Mouse (Mus musculus): ENCODE data around the gene 1810049J17Rik. TPM values are rescaled to one million over a fixed set of nuclear protein-coding genes. Genes with fewer than 3 reads are reported as not detected.
A peak's percentile ranks its signal among the peaks of the same experiment; 100 is the strongest.

1810049J17Rik gene
- polyA plus RNA-seq, 1 experiment = 1.8 TPM

DNA sequence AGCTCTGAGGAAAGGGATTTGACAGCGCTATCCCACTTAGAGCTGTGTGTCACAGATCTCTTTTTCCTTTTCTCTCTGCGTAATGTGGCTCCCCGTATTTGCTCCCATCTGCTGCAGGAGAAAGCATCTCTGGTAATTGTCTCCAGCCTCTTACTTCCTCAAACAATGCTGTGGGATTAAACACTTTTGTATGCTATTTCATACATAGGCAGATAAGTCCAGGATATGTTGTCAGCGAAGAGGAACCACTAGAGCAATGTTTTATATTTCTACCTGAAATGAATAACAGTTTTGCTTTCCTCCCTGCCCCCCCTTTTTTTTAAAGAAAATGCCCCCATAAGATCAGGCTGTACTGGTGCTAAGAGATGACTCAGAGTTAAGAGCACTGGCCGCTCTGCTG is 13.2 kb downstream of the 1810049J17Rik start:
- H3K4me1 ChIP-seq (ENCODE audit: control insufficient read depth, insufficient read depth, low read length) = peaks cover 2% of the 10 kb centered on the region; the same call in 1 of the 2 replicates
- no peaks in the 10 kb centered on the region for H3K36me3 ChIP-seq (ENCODE audit: control insufficient read depth, insufficient read depth, low read length)
- no peak overlapping the region for H3K27ac ChIP-seq (ENCODE audit: control insufficient read depth, insufficient read depth, low read depth, low read length)
- TF ChIP-seq POLR2A (IDR thresholded peaks at IDR 0.05; ENCODE audit: control insufficient read depth, low read depth, low read length) = no peak
- no peak for TF ChIP-seq CTCF (IDR thresholded peaks at IDR 0.05; ENCODE audit: control insufficient read depth, insufficient read depth, insufficient replicate concordance, low read depth, low read length)
- no peak overlapping the region for H3K4me3 ChIP-seq (ENCODE audit: control insufficient read depth, low read depth, low read length)
- no peaks in the 10 kb centered on the region for H3K27me3 ChIP-seq (ENCODE audit: control insufficient read depth, insufficient read depth, low read length)

DNA sequence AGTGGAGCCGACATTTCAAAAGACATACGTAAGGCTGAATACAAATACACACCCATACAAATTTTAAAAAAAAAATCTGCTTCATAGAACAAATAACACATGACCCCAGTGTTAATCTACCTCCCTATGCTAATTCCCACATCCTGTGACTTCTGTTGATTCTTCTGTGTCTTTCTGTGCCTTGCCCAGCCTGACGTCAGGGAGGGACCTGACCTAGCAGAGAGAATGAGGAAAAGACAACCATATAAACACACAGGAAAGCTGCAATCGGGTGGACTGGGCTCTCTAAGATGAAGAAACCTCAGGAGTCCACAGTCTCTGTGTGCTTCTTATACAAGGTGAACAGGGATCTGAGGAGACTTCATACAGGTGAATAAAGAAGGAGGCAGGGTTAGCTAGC is 14.6 kb downstream of the 1810049J17Rik start:
- no peaks in the 10 kb centered on the region for H3K36me3 ChIP-seq (ENCODE audit: control insufficient read depth, insufficient read depth, low read length)
- H3K4me1 ChIP-seq (ENCODE audit: control insufficient read depth, insufficient read depth, low read length) = peaks cover 2% of the 10 kb centered on the region; the same call in 1 of the 2 replicates
- H3K27ac ChIP-seq (ENCODE audit: control insufficient read depth, insufficient read depth, low read depth, low read length) = no peak overlapping the region

GRCm38 (mm10) chr15:12306188-12307071 is 15.3 kb downstream of the 1810049J17Rik start:
- H3K27ac ChIP-seq (ENCODE audit: control insufficient read depth, insufficient read depth, low read depth, low read length) = peak overlapping the region; percentile 16; the same call in 1 of the 2 replicates
- H3K4me1 ChIP-seq (ENCODE audit: control insufficient read depth, insufficient read depth, low read length) = peaks cover 2% of the 10 kb centered on the region; the same call in 1 of the 2 replicates
- H3K36me3 ChIP-seq (ENCODE audit: control insufficient read depth, insufficient read depth, low read length) = no peaks in the 10 kb centered on the region
- TF ChIP-seq POLR2A (IDR thresholded peaks at IDR 0.05; ENCODE audit: control insufficient read depth, low read depth, low read length) = no peak
- no peak for TF ChIP-seq CTCF (IDR thresholded peaks at IDR 0.05; ENCODE audit: control insufficient read depth, insufficient read depth, insufficient replicate concordance, low read depth, low read length)
- no peak overlapping the region for H3K4me3 ChIP-seq (ENCODE audit: control insufficient read depth, low read depth, low read length)
- H3K27me3 ChIP-seq (ENCODE audit: control insufficient read depth, insufficient read depth, low read length) = no peaks in the 10 kb centered on the region

More for the DNA sequence above, 14.6 kb downstream of the 1810049J17Rik start:
- H3K4me3 ChIP-seq (ENCODE audit: control insufficient read depth, low read depth, low read length) = no peak overlapping the region
- no peaks in the 10 kb centered on the region for H3K27me3 ChIP-seq (ENCODE audit: control insufficient read depth, insufficient read depth, low read length)
- no peak for TF ChIP-seq CTCF (IDR thresholded peaks at IDR 0.05; ENCODE audit: control insufficient read depth, insufficient read depth, insufficient replicate concordance, low read depth, low read length)
- no peak for TF ChIP-seq POLR2A (IDR thresholded peaks at IDR 0.05; ENCODE audit: control insufficient read depth, low read depth, low read length)

DNA sequence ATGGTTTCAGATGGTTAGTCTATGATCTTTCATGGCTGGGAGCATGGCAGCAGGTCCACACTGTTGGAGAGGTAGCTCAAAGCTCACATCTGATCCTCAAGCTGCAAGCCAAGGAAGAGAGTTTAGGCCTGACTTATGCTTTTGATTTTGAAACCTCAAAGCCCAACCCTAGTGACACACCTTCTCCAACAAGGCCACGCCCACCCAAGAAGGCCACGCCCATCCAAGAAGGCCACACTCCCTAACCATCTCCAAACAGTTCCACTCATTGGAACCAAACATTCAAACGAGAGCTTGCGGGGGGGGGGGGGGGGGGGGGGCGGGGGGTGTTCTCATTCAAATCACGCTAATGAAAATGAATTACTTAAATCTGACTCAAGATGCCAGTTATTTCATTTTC is 19.9 kb downstream of the 1810049J17Rik start:
- no peak for TF ChIP-seq CTCF (IDR thresholded peaks at IDR 0.05; ENCODE audit: control insufficient read depth, insufficient read depth, insufficient replicate concordance, low read depth, low read length)
- no peak for TF ChIP-seq POLR2A (IDR thresholded peaks at IDR 0.05; ENCODE audit: control insufficient read depth, low read depth, low read length)
- Histone ChIP-seq H3K4me1 (ENCODE audit: control insufficient read depth, insufficient read depth, low read length) (peaks cover 2% of the 10 kb centered on the region; the same call in 1 of the 2 replicates), H3K36me3 (ENCODE audit: control insufficient read depth, insufficient read depth, low read length) (no peaks in the 10 kb centered on the region), H3K4me3 (ENCODE audit: control insufficient read depth, low read depth, low read length) (no peak overlapping the region), H3K27ac (ENCODE audit: control insufficient read depth, insufficient read depth, low read depth, low read length) (no peak overlapping the region), H3K27me3 (ENCODE audit: control insufficient read depth, insufficient read depth, low read length) (no peaks in the 10 kb centered on the region)

GRCm38 (mm10) chr15:12298231-12298737 is 23.4 kb downstream of the 1810049J17Rik start:
- no peak overlapping the region for H3K4me3 ChIP-seq (ENCODE audit: control insufficient read depth, low read depth, low read length)
- no peak for TF ChIP-seq POLR2A (IDR thresholded peaks at IDR 0.05; ENCODE audit: control insufficient read depth, low read depth, low read length)
- TF ChIP-seq CTCF (IDR thresholded peaks at IDR 0.05; ENCODE audit: control insufficient read depth, insufficient read depth, insufficient replicate concordance, low read depth, low read length) = no peak

DNA sequence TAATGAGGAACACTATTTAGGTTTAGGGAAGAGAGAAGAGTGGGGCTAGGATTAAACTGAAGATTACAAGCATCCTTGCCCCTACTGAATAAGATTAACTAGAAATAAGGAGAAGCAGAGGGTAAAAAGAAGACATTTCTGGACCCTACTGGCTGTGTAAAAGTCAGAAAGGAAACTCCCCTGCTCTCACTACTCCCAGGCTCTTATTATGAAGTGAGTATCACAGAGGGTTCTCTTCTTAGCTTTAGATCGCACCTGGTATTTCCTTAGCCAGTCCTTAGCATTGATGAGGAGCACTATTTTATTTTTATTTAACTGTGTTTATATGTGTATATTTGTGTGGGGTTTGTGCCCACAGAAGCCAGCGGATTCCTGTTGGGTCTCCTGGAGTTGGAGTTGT is 25.5 kb downstream of the 1810049J17Rik start:
- no peak for TF ChIP-seq POLR2A (IDR thresholded peaks at IDR 0.05; ENCODE audit: control insufficient read depth, low read depth, low read length)
- TF ChIP-seq CTCF (IDR thresholded peaks at IDR 0.05; ENCODE audit: control insufficient read depth, insufficient read depth, insufficient replicate concordance, low read depth, low read length) = no peak
- no peaks in the 10 kb centered on the region for H3K4me1 ChIP-seq (ENCODE audit: control insufficient read depth, insufficient read depth, low read length)
- no peak overlapping the region for H3K27ac ChIP-seq (ENCODE audit: control insufficient read depth, insufficient read depth, low read depth, low read length)
- no peaks in the 10 kb centered on the region for H3K36me3 ChIP-seq (ENCODE audit: control insufficient read depth, insufficient read depth, low read length)
- H3K4me3 ChIP-seq (ENCODE audit: control insufficient read depth, low read depth, low read length) = no peak overlapping the region
- H3K27me3 ChIP-seq (ENCODE audit: control insufficient read depth, insufficient read depth, low read length) = no peaks in the 10 kb centered on the region

More at GRCm38 (mm10) chr15:12298231-12298737, 23.4 kb downstream of the 1810049J17Rik start:
- no peaks in the 10 kb centered on the region for H3K27me3 ChIP-seq (ENCODE audit: control insufficient read depth, insufficient read depth, low read length)
- no peaks in the 10 kb centered on the region for H3K36me3 ChIP-seq (ENCODE audit: control insufficient read depth, insufficient read depth, low read length)
- no peak overlapping the region for H3K27ac ChIP-seq (ENCODE audit: control insufficient read depth, insufficient read depth, low read depth, low read length)
- H3K4me1 ChIP-seq (ENCODE audit: control insufficient read depth, insufficient read depth, low read length) = peaks cover 2% of the 10 kb centered on the region; the same call in 1 of the 2 replicates

DNA sequence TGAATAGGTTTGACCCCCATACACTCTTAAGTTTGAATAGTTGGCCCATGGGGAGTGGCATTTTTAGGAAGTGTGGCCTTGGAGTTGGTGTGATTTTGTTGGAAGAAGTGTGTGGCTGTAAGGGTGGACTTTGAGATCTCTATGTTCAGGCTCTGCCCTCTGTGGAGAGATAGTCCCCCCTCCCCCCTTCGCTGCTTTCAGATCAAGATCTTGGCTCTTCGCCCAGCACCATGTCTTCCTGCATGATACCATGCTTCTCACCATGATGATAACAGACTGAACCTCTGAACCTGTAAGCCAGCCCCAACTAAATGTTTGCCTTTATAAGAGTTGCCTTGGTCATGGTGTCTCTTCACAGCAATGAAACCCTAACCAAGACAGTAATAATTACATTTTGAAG is 29.9 kb downstream of the 1810049J17Rik start:
- Histone ChIP-seq H3K27ac (ENCODE audit: control insufficient read depth, insufficient read depth, low read depth, low read length) (no peak overlapping the region), H3K36me3 (ENCODE audit: control insufficient read depth, insufficient read depth, low read length) (no peaks in the 10 kb centered on the region), H3K27me3 (ENCODE audit: control insufficient read depth, insufficient read depth, low read length) (no peaks in the 10 kb centered on the region), H3K4me1 (ENCODE audit: control insufficient read depth, insufficient read depth, low read length) (no peaks in the 10 kb centered on the region), H3K4me3 (ENCODE audit: control insufficient read depth, low read depth, low read length) (no peak overlapping the region)
- TF ChIP-seq CTCF (IDR thresholded peaks at IDR 0.05; ENCODE audit: control insufficient read depth, insufficient read depth, insufficient replicate concordance, low read depth, low read length) (no peak), POLR2A (IDR thresholded peaks at IDR 0.05; ENCODE audit: control insufficient read depth, low read depth, low read length) (no peak)

All from testis, adult 2 months (tissue).